Mouse (Mus musculus) embryonic fibroblast, embryonic 13.5 days (primary cell): ENCODE data around the gene Abcb7.

Experiments used
- CTCF ChIP-seq: IDR thresholded peaks from 2 replicates; pipeline ENCODE4 v1.5.1; 2011; ENCODE audit warnings: mild to moderate bottlenecking, control low read depth, low read length, moderate library complexity, borderline replicate concordance; ENCODE audit not compliant: insufficient read depth
- POLR2A ChIP-seq: IDR thresholded peaks from 2 replicates; pipeline ENCODE4 v1.6.1; 2011; ENCODE audit warnings: low read depth, mild to moderate bottlenecking, control low read depth, low read length, moderate library complexity

DNA sequence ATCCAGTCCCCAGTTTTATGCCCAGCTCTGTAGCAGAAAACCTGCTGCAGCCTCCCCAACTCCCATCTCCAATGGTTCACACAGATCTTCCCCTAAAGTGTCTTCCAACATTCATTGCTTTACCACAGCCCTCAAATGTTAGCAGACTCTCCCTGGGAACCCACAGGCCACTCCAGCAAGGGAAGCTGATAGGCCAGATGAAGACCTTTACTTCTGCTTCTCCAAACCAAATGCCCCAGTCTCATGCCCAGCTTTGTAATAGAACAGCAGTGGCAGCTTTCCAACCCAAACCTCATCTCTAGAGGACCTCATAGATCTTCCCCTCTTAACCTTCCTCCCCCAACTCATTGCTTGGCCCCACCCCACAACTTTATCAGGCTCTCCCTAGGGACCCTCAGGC is 54.0 kb downstream of the Abcb7 start:
- TF ChIP-seq CTCF (no peak), POLR2A (no peak)
